Mouse (Mus musculus) large intestine, adult 2 months (tissue): ENCODE results near the gene Etfdh. TPM values are rescaled to one million over a fixed set of nuclear protein-coding genes. Genes with fewer than 3 reads are reported as not detected.

Source experiments
- DNase-seq: peaks from one replicate; pipeline ENCODE4 v3.0.0-alpha.2; 2012; ENCODE audit warnings: low read depth, low spot score
- WGBS: fragments of 180-500 bp; shearing (Covaris S2); methylation state at CpG from one replicate; pipeline ENCODE4 v1.1.7; 2018; 5-methylcytosine and 5-hydroxymethylcytosine counted together
- polyA plus RNA-seq: library from polyadenylated mRNA; depleted of rRNA; stranded (reverse); fragments of >200 nt; gene quantifications from 2 replicates; pipeline ENCODE4 v1.2.3, GENCODE M21; 2012; rRNA removed

Gene Etfdh
- polyA plus RNA-seq, 1 experiment = 40.6 TPM

GRCm38 (mm10) chr3:79559773-79560045 lies 69.6 kb downstream of the Etfdh start:
- no peak for DNase-seq
- 16% methylated on average over 5 of the region's 5 CpGs for WGBS

- 20% methylated on average over 9 of the region's 9 CpGs for WGBS
- DNase-seq = peak; percentile 35
Observed at GRCm38 (mm10) chr3:79559021-79559772, 70.1 kb downstream of the Etfdh start.

GRCm38 (mm10) chr3:79555061-79555460 lies 74.2 kb downstream of the Etfdh start:
- 61% methylated on average over 6 of the region's 6 CpGs for WGBS
- no peak for DNase-seq

Other genes starting within 250 kb of the Etfdh start
- 1.1 and 2.2 TPM in 2 replicates for gene Fnip2, start 61.7 kb downstream of the Etfdh start, polyA plus RNA-seq
- gene Ppid, start 38.2 kb downstream of the Etfdh start, polyA plus RNA-seq = 7.2 and 7.4 TPM in 2 replicates
- 1.7 and 1.9 TPM in 2 replicates for gene 4930579G24Rik, start 421 bp downstream of the Etfdh start, polyA plus RNA-seq
- 0.06 TPM in 1 of 2 replicates, not detected in the other for gene Rxfp1, start 108.4 kb upstream of the Etfdh start, polyA plus RNA-seq
- gene Tmem144, start 223.3 kb upstream of the Etfdh start, polyA plus RNA-seq = 4.2 and 9.5 TPM in 2 replicates